Mouse (Mus musculus) urinary bladder, postnatal 36 days (tissue): Measurements from ENCODE around the gene Fam161a.
A peak's percentile ranks its signal among the peaks of the same experiment; 100 is the strongest.
"Not testable (repeated sequence)": the region's sequence is repeated elsewhere in the genome, so short reads cannot be mapped to it uniquely, and the experiment has no call there.

Source experiments
- DNase-seq, 2 experiments: peaks; one replicate each; pipeline ENCODE4 v3.0.0; 2022; ENCODE audit warnings: low spot score in 2 of 2, mixed read lengths in 1 of 2

Gene Fam161a

DNA sequence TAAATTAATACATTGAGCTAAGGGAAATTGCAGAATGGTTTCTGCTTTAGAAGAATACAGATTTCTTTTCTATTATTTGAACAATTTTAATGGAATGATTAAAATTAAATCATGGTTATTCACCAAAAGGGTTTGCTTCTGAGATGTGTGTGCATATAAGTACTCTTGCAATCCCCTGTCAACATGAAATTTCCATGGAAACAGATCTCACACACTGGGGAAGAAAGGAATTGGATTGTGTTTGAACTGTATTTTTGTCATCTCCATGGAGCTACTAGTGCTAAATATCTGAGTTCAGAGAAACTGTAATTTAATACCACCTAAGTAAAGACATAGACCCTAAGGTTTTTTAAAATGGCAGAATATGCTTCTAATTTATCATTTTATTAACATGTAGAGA, 42.3 kb downstream of the Fam161a start:
- no peak for DNase-seq

GRCm38 (mm10) chr11:23052353-23052752, 45.0 kb downstream of the Fam161a start:
- no peak for DNase-seq

DNA sequence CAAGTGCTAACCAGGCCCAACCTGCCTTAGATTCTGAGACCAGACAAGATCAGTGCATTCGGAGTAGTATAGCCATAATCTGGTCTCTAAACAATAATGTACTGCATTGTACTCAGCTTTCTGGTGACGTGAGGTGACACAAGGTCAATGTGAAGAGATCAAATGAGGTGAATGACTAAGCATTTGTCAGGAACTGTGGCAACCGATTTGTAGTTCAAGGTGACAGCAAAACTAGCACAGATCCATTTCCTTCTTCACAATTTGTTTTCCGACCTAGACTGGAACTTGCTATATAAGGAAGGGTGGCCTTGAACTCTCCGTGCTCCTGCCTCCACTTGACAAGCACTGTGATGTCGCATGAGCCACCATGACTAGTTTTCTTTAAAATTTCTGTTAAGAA, 55.8 kb downstream of the Fam161a start:
- DNase-seq = no peak

DNA sequence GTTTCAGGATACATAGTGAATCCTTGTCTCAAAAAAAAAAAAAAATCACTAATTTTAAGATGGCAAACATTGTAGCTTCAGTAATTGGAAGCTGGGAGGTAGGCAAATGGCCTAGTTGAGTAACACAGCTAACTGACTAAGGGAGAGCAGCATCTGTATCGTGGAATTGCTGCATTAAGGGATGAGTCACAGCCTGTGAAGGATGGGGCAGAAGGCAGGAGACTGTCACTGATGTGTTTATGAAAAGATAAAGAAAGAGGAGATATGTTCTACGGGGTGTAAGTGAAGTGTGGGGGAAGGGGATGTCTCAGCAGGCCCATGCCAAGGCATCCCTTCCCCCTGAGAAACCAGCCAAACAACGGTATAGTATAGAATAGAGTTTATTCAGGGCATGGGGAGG, 56.5 kb downstream of the Fam161a start:
- no peak for DNase-seq

- not testable (repeated sequence) for DNase-seq
Measured at GRCm38 (mm10) chr11:23064276-23064675, 56.9 kb downstream of the Fam161a start.

GRCm38 (mm10) chr11:23065167-23065668, 57.9 kb downstream of the Fam161a start:
- DNase-seq = no peak

DNA sequence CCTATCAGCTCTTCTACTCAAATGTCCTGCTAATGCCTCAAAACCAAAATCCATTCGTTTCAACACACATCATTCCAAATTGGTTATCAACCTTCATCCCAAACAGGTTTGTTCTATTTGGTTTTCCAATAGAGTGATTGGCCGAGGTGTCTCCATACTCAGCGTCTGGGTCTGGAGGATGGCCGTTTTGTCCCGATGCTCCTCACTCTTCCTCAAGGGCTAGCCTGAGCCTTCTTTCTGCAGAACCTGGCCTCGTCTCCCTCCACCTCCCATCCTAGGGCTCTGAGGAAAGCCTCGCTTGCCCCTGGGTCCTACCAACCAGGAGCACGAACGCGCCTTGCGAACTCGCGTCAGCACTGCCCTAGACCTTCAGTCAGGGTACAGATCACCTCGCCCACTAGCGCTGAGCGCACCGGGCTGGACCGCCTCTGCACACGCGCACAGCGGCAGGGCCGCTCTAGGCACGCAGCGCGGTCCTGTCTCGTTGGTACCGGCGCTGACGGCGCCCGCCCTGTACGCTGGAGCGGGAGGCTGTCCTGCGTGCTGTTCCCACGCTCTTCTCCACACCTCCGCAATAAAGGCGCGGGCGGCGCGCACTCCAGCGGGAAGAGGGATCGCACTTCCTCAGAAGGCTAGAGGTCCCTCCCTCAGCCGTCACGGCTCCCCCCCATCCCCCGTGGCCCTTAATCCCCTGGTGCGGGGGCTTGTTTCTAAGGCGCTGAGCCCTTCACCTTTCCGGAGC, 60.2 kb downstream of the Fam161a start:
- DNase-seq = peak; percentile 77 to 88

- DNase-seq = no peak
Measured at GRCm38 (mm10) chr11:23068201-23068600, 60.9 kb downstream of the Fam161a start.

- DNase-seq = not testable (repeated sequence)
Measured at GRCm38 (mm10) chr11:23068986-23069385, 61.7 kb downstream of the Fam161a start.

- DNase-seq = no peak
Measured at GRCm38 (mm10) chr11:23074841-23075240, 67.5 kb downstream of the Fam161a start.

DNA sequence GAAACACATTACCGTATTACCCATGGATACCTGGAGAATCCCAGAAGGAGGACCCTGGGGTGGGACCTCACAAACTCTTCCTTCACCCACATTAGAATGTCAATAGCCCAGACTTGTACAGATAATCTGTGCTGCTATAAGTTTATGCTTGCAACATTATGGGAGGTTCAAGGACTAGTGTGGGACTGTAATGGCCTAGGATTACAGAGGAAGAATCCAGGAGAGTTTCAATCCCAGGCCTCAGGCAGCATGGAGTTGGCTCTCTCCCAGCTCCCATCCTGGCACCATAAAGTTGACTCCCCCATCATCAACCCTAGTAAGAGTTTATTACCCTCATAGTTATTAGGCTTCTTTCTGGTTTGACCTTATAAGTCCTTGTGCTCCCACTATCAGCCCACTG, 71.2 kb downstream of the Fam161a start:
- no peak for DNase-seq
